Mouse (Mus musculus) midbrain, embryonic 13.5 days (tissue): ENCODE results near the gene Peg3. TPM values are rescaled to one million over a fixed set of nuclear protein-coding genes. Genes with fewer than 3 reads are reported as not detected.
"Not testable (repeated sequence)": the region's sequence is repeated elsewhere in the genome, so short reads cannot be mapped to it uniquely, and the experiment has no call there.

ENCODE experiments used
- ATAC-seq: fragments of 200-750 bp; cut with Nextera tagmentation; 2 replicates; pipeline ENCODE4 v1.8.0; 2017; ENCODE audit warnings: mild to moderate bottlenecking, moderate TSS enrichment, moderate library complexity
- H3K27ac ChIP-seq: fragments of 300-500 bp; sonication (generic); 2 replicates; pipeline ENCODE4 v1.5.1; 2015; ENCODE audit warnings: inconsistent platforms, mild to moderate bottlenecking, moderate library complexity
- H3K27me3 ChIP-seq: fragments of 300-500 bp; sonication (generic); 2 replicates; pipeline ENCODE4 v1.6.1; 2015; ENCODE audit warnings: mild to moderate bottlenecking, inconsistent platforms
- H3K36me3 ChIP-seq: fragments of 300-500 bp; sonication (generic); 2 replicates; pipeline ENCODE4 v1.6.1; 2015; ENCODE audit warnings: mild to moderate bottlenecking, inconsistent platforms
- H3K4me1 ChIP-seq: fragments of 300-500 bp; sonication (generic); replicated peaks from 2 replicates; pipeline ENCODE4 v1.6.1; 2015; ENCODE audit warnings: inconsistent platforms
- H3K4me2 ChIP-seq: fragments of 300-500 bp; sonication (generic); replicated peaks from 2 replicates; pipeline ENCODE4 v1.6.1; 2015; ENCODE audit warnings: moderate library complexity, mild to moderate bottlenecking, inconsistent platforms
- H3K4me3 ChIP-seq: fragments of 300-500 bp; sonication (generic); replicated peaks from 2 replicates; pipeline ENCODE4 v1.5.1; 2015; ENCODE audit warnings: mild to moderate bottlenecking, inconsistent platforms
- H3K9ac ChIP-seq: fragments of 300-500 bp; sonication (generic); replicated peaks from 2 replicates; pipeline ENCODE4 v1.6.1; 2015; ENCODE audit warnings: mild to moderate bottlenecking, inconsistent platforms
- H3K9me3 ChIP-seq: fragments of 300-500 bp; sonication (generic); 2 replicates; pipeline ENCODE4 v1.6.1; 2016; ENCODE audit warnings: mild to moderate bottlenecking, inconsistent platforms
- WGBS: fragments of 180-500 bp; shearing (Covaris S2); methylation state at CpG from one replicate; pipeline ENCODE4 v1.1.7; 2015; 5-methylcytosine and 5-hydroxymethylcytosine counted together
- polyA plus RNA-seq: library from polyadenylated mRNA; unstranded; fragments of >200 nt; fragmentation: Nextera tagmentation; extraction: Ambion mirVana; gene quantifications from 2 replicates; pipeline ENCODE4 v1.2.1, GENCODE M21; 2015

Peg3 gene
- polyA plus RNA-seq = 82.9 and 87.2 TPM in 2 replicates

GRCm38 (mm10) chr7:6730241-6730640 is at the start of gene Peg3, which contains the start of gene Usp29:
Peg3 (minus strand) TSS chr7:6730431.
Usp29 (plus strand) TSS chr7:6730578.
- peak; percentile 37 for ATAC-seq
- H3K36me3 ChIP-seq = peaks cover 7% of the 10 kb centered on the region
- H3K4me2 ChIP-seq = peak within 1 kb of the TSS; percentile 57
- 43% methylated on average over 24 of the region's 24 CpGs for WGBS
- H3K27me3 ChIP-seq = no peaks in the 10 kb centered on the region
- peaks cover 19% of the 10 kb centered on the region for H3K9me3 ChIP-seq
- H3K9ac ChIP-seq = peak within 1 kb of the TSS; percentile 78
- peak within 1 kb of the TSS; percentile 63 for H3K4me3 ChIP-seq
- peak within 1 kb of the TSS; percentile 95 for H3K27ac ChIP-seq
- 0 out of 2 replicates have a peak, but pooled peaks cover 3% of the 10 kb centered on the region for H3K4me1 ChIP-seq

- ATAC-seq = no peak
- peaks cover 27% of the 10 kb centered on the region for H3K4me1 ChIP-seq
- H3K9me3 ChIP-seq = no peaks in the 10 kb centered on the region
- WGBS = 91% methylated on average over 5 of the region's 5 CpGs
- H3K27ac ChIP-seq = no peak overlapping the region
- no peaks in the 10 kb centered on the region for H3K36me3 ChIP-seq
- no peak overlapping the region for H3K9ac ChIP-seq
- H3K4me2 ChIP-seq = no peak overlapping the region
- H3K4me3 ChIP-seq = no peak overlapping the region
- no peaks in the 10 kb centered on the region for H3K27me3 ChIP-seq
These were observed 48.9 kb upstream of the Peg3 start for GRCm38 (mm10) chr7:6779172-6779571.

- Histone ChIP-seq H3K4me3 (no peak overlapping the region), H3K4me1 (peaks cover 22% of the 10 kb centered on the region), H3K9me3 (no peaks in the 10 kb centered on the region), H3K9ac (no peak overlapping the region), H3K36me3 (no peaks in the 10 kb centered on the region), H3K4me2 (no peak overlapping the region), H3K27ac (0 out of 2 replicates have a peak overlapping the region, but pooled peaks have one; percentile 47), H3K27me3 (no peaks in the 10 kb centered on the region)
- WGBS = 58% methylated on average over 4 of the region's 4 CpGs
- peak; percentile 16; the same call in 1 of the 2 replicates for ATAC-seq
These were observed 47.5 kb upstream of the Peg3 start for GRCm38 (mm10) chr7:6777689-6778088.

- no peak for ATAC-seq
- Histone ChIP-seq H3K9me3 (no peaks in the 10 kb centered on the region), H3K4me3 (no peak overlapping the region), H3K9ac (no peak overlapping the region), H3K27ac (0 out of 2 replicates have a peak overlapping the region, but pooled peaks have one; percentile 47), H3K4me2 (no peak overlapping the region), H3K27me3 (no peaks in the 10 kb centered on the region), H3K4me1 (peaks cover 18% of the 10 kb centered on the region), H3K36me3 (no peaks in the 10 kb centered on the region)
- WGBS = 68% methylated on average over 2 of the region's 2 CpGs
These were observed 46.9 kb upstream of the Peg3 start for GRCm38 (mm10) chr7:6777107-6777506.

GRCm38 (mm10) chr7:6776314-6777059 is 46.3 kb upstream of the Peg3 start:
- Histone ChIP-seq H3K27me3 (no peaks in the 10 kb centered on the region), H3K36me3 (no peaks in the 10 kb centered on the region), H3K4me3 (no peak overlapping the region), H3K9ac (no peak overlapping the region), H3K4me2 (no peak overlapping the region), H3K27ac (no peak overlapping the region), H3K9me3 (no peaks in the 10 kb centered on the region), H3K4me1 (peaks cover 13% of the 10 kb centered on the region)
- no peak for ATAC-seq
- WGBS = 92% methylated on average over 10 of the region's 10 CpGs

GRCm38 (mm10) chr7:6773865-6774413 is 43.7 kb upstream of the Peg3 start:
- not testable (repeated sequence) for H3K9ac ChIP-seq, H3K27ac ChIP-seq, H3K36me3 ChIP-seq, H3K4me3 ChIP-seq, H3K9me3 ChIP-seq, ATAC-seq, H3K4me2 ChIP-seq, H3K27me3 ChIP-seq
- H3K4me1 ChIP-seq = peaks cover 24% of the 10 kb centered on the region
- 63% methylated on average over 11 of the region's 11 CpGs for WGBS

GRCm38 (mm10) chr7:6770286-6770685 is 40.1 kb upstream of the Peg3 start:
- 0 out of 2 replicates have a peak, but pooled peaks have one; percentile 40 for ATAC-seq
- Histone ChIP-seq H3K4me1 (peaks cover 14% of the 10 kb centered on the region), H3K4me2 (no peak overlapping the region), H3K4me3 (no peak overlapping the region), H3K9ac (no peak overlapping the region), H3K27ac (0 out of 2 replicates have a peak overlapping the region, but pooled peaks have one; percentile 10), H3K36me3 (no peaks in the 10 kb centered on the region), H3K9me3 (no peaks in the 10 kb centered on the region), H3K27me3 (no peaks in the 10 kb centered on the region)
- 2% methylated on average over 8 of the region's 8 CpGs for WGBS

- no peak for ATAC-seq
- Histone ChIP-seq H3K4me1 (peaks cover 8% of the 10 kb centered on the region), H3K27me3 (no peaks in the 10 kb centered on the region), H3K9ac (no peak overlapping the region), H3K4me3 (no peak overlapping the region), H3K27ac (no peak overlapping the region), H3K9me3 (no peaks in the 10 kb centered on the region), H3K4me2 (no peak overlapping the region), H3K36me3 (no peaks in the 10 kb centered on the region)
- 67% methylated on average over 5 of the region's 5 CpGs for WGBS
These were observed 35.0 kb upstream of the Peg3 start for GRCm38 (mm10) chr7:6765240-6765639.

- H3K4me1 ChIP-seq = peaks cover 5% of the 10 kb centered on the region; the same call in 1 of the 2 replicates
- no peaks in the 10 kb centered on the region for H3K36me3 ChIP-seq
- H3K4me2 ChIP-seq = no peak overlapping the region
- no peak overlapping the region for H3K27ac ChIP-seq
- H3K9me3 ChIP-seq = no peaks in the 10 kb centered on the region
- no peaks in the 10 kb centered on the region for H3K27me3 ChIP-seq
- ATAC-seq = no peak
- H3K4me3 ChIP-seq = no peak overlapping the region
- no peak overlapping the region for H3K9ac ChIP-seq
- 15% methylated on average over 6 of the region's 6 CpGs for WGBS
These were observed 29.9 kb upstream of the Peg3 start for GRCm38 (mm10) chr7:6760170-6760569.

- Histone ChIP-seq H3K9me3 (no peaks in the 10 kb centered on the region), H3K36me3 (no peaks in the 10 kb centered on the region), H3K4me1 (peaks cover 5% of the 10 kb centered on the region; the same call in 1 of the 2 replicates), H3K4me2 (no peak overlapping the region), H3K27me3 (no peaks in the 10 kb centered on the region), H3K27ac (no peak overlapping the region), H3K4me3 (no peak overlapping the region), H3K9ac (no peak overlapping the region)
- 64% methylated on average over 12 of the region's 12 CpGs for WGBS
- ATAC-seq = no peak
These were observed 29.5 kb upstream of the Peg3 start for GRCm38 (mm10) chr7:6759698-6760097.

GRCm38 (mm10) chr7:6756777-6757291 is 26.6 kb upstream of the Peg3 start:
- Histone ChIP-seq H3K4me2 (no peak overlapping the region), H3K4me3 (no peak overlapping the region), H3K4me1 (peaks cover 19% of the 10 kb centered on the region), H3K9ac (no peak overlapping the region), H3K27ac (no peak overlapping the region), H3K36me3 (no peaks in the 10 kb centered on the region), H3K27me3 (no peaks in the 10 kb centered on the region), H3K9me3 (no peaks in the 10 kb centered on the region)
- WGBS = 90% methylated on average over 4 of the region's 4 CpGs
- ATAC-seq = no peak

- Histone ChIP-seq H3K9ac (no peak overlapping the region), H3K4me3 (no peak overlapping the region), H3K4me2 (no peak overlapping the region), H3K27ac (peak overlapping the region; percentile 25; the same call in 1 of the 2 replicates), H3K27me3 (no peaks in the 10 kb centered on the region), H3K9me3 (no peaks in the 10 kb centered on the region), H3K36me3 (no peaks in the 10 kb centered on the region), H3K4me1 (peaks cover 32% of the 10 kb centered on the region)
- ATAC-seq = peak; percentile 86
- WGBS = 4% methylated on average over 4 of the region's 4 CpGs
These were observed 23.2 kb upstream of the Peg3 start for GRCm38 (mm10) chr7:6753440-6753839.
